Mouse (Mus musculus) megakaryocyte-erythroid progenitor cell, adult 5-6 weeks (primary cell): ENCODE data around the gene Tpt1. TPM values are rescaled to one million over a fixed set of nuclear protein-coding genes. Genes with fewer than 3 reads are reported as not detected.
A peak's percentile ranks its signal among the peaks of the same experiment; 100 is the strongest.

Experiments
- ATAC-seq: replicated peaks from 2 replicates; pipeline ENCODE4 v1.8.0; 2016; ENCODE audit warnings: mild to moderate bottlenecking, inconsistent platforms; ENCODE audit not compliant: severe bottlenecking, poor library complexity, low FRiP score, low TSS enrichment
- total RNA-seq, 2 experiments: library from RNA; stranded (forward) in 1 of 2; stranded (reverse) in 1 of 2; fragments of 200-1000, 215-1000 nt in 1 of 2; fragments of >200 nt in 1 of 2; fragmentation: Nextera tagmentation in 1 of 2; gene quantifications; 2 replicates each; pipeline ENCODE4 v1.2.3; 2014 to 2017

The Tpt1 gene
- total RNA-seq, 2 experiments from 2014 or later: 839 to 4,416 TPM

GRCm38 (mm10) chr14:75870631-75871030 is 25.7 kb downstream of the Tpt1 start:
- ATAC-seq: peak; percentile 66; the same call in 1 of the 2 replicates

GRCm38 (mm10) chr14:75871111-75871510 is 26.2 kb downstream of the Tpt1 start:
- no peak for ATAC-seq

DNA sequence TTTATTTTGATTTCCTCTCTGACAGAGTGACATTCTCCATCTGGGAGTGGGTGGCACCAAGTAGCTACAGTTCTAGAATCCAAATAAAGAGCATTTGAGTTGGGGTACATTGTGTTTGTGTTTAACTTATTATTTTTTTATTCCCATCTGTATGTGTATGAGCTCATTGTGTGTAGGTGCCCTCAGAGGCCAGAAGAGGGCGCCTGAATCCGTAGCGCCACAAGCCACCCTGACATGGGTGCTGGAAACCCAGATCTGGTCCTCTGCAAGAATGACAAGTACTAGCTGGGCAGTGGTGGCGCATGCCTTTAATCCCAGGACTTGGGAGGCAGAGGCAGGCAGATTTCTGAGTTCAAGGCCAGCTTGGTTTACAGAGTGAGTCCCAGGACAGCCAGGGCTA is 26.9 kb downstream of the Tpt1 start:
- ATAC-seq: no peak

- ATAC-seq: no peak
These were observed 28.7 kb downstream of the Tpt1 start for GRCm38 (mm10) chr14:75873612-75874011.

- ATAC-seq: peak; percentile 79
These were observed 31.6 kb downstream of the Tpt1 start for GRCm38 (mm10) chr14:75876320-75877043.

GRCm38 (mm10) chr14:75877297-75877696 is 32.4 kb downstream of the Tpt1 start:
- no peak for ATAC-seq

DNA sequence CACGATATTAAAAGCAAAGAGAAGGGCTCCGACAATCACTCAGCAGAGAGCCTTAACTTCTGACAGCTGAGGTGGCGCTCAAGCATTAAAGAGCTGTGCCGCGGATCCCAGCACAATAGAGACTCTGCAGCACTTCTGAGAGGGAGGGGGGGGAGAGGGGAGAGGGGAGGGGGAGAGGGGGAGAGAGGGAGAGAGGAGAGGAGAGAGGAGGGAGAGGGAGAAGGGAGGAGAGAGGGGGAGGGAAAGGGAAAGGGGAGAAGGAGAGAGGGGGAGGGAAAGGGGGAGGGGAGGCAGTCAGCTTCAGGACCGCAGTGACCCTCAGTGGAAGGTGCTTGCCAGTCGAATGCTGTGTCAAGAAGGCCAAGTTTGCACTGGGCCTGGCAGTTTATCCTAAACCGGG is 34.1 kb downstream of the Tpt1 start:
- ATAC-seq: no peak

GRCm38 (mm10) chr14:75881856-75882255 is 37.0 kb downstream of the Tpt1 start:
- no peak for ATAC-seq

DNA sequence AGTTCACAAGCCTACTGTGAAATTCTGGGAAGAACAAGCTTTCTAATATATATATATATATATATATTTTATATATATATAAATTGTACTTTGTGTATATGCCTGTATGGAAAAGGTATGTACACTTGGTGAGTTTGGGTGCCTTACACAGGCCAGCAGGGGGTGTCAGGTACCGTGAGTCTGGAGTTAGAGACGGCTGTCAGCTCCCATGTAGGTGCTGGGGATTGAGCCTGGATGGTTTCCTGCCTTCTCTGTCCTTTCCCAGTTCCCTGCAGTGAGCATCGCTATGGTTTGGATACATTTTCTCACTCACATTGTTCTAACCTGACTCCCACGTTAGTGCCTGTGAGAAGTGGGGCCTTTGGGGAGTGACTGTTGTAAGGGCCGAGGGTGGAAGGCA is 38.4 kb downstream of the Tpt1 start:
- no peak for ATAC-seq

- ATAC-seq: no peak
These were observed 39.0 kb downstream of the Tpt1 start for GRCm38 (mm10) chr14:75883873-75884272.

- ATAC-seq: no peak
These were observed 47.2 kb downstream of the Tpt1 start for GRCm38 (mm10) chr14:75892118-75892517.

Other genes starting within 250 kb of the Tpt1 start
- not detected in 2 replicates for gene Erich6b, start 202.8 kb upstream of the Tpt1 start, total RNA-seq (2014; fragmentation: Nextera tagmentation)
- gene Erich6b, start 202.8 kb upstream of the Tpt1 start, total RNA-seq (2017): not detected in 2 replicates
- 36.7 and 47.3 TPM in 2 replicates for gene Cog3, start 90.6 kb upstream of the Tpt1 start, total RNA-seq (2014; fragmentation: Nextera tagmentation)
- gene Cog3, start 90.6 kb upstream of the Tpt1 start, total RNA-seq (2017): 31.6 and 36.7 TPM in 2 replicates
- gene Slc25a30, start 58.1 kb upstream of the Tpt1 start, total RNA-seq (2014; fragmentation: Nextera tagmentation): 26.0 and 33.0 TPM in 2 replicates
- 22.5 and 32.6 TPM in 2 replicates for gene Slc25a30, start 58.1 kb upstream of the Tpt1 start, total RNA-seq (2017)
- gene Kctd4, start 109.9 kb downstream of the Tpt1 start, total RNA-seq (2014; fragmentation: Nextera tagmentation): not detected in 2 replicates
- 0.28 TPM in 1 of 2 replicates, not detected in the other for gene Kctd4, start 109.9 kb downstream of the Tpt1 start, total RNA-seq (2017)
- gene Gtf2f2, start 165.8 kb downstream of the Tpt1 start, total RNA-seq (2014; fragmentation: Nextera tagmentation): 42.7 and 55.2 TPM in 2 replicates
- gene Gtf2f2, start 165.8 kb downstream of the Tpt1 start, total RNA-seq (2017): 80.5 and 97.1 TPM in 2 replicates